Mouse (Mus musculus) kidney, embryonic 16.5 days (tissue): Measurements from ENCODE around the gene Neurl4. TPM values are rescaled to one million over a fixed set of nuclear protein-coding genes. Genes with fewer than 3 reads are reported as not detected.
A peak's percentile ranks its signal among the peaks of the same experiment; 100 is the strongest.

Experiments used
- ATAC-seq: fragments of 200-750 bp; cut with Nextera tagmentation; 2 replicates; pipeline ENCODE4 v1.8.0; 2017; ENCODE audit warnings: moderate TSS enrichment; ENCODE audit not compliant: low FRiP score, low TSS enrichment
- H3K27ac ChIP-seq: fragments of 300-500 bp; sonication (generic); 2 replicates; pipeline ENCODE4 v1.5.1; 2014; ENCODE audit warnings: low read length
- H3K27me3 ChIP-seq: fragments of 300-500 bp; sonication (generic); 2 replicates; pipeline ENCODE4 v1.6.1; 2014; ENCODE audit warnings: low read length, control low read depth, mixed read lengths; ENCODE audit not compliant: insufficient read depth
- H3K36me3 ChIP-seq: fragments of 300-500 bp; sonication (generic); 2 replicates; pipeline ENCODE4 v1.6.1; 2014; ENCODE audit warnings: low read length, control low read depth, mixed read lengths; ENCODE audit not compliant: insufficient read depth
- H3K4me1 ChIP-seq: fragments of 300-500 bp; sonication (generic); 2 replicates; pipeline ENCODE4 v1.6.1; 2014; ENCODE audit warnings: low read length, control low read depth, mixed read lengths; ENCODE audit not compliant: insufficient read depth
- H3K4me2 ChIP-seq: fragments of 300-500 bp; sonication (generic); replicated peaks from 2 replicates; pipeline ENCODE4 v1.6.1; 2014; ENCODE audit warnings: low read depth, low read length
- H3K4me3 ChIP-seq: fragments of 300-500 bp; sonication (generic); 2 replicates; pipeline ENCODE4 v1.5.1; 2014; ENCODE audit warnings: mild to moderate bottlenecking, low read length
- H3K9ac ChIP-seq: fragments of 300-500 bp; sonication (generic); replicated peaks from 2 replicates; pipeline ENCODE4 v1.6.1; 2014; ENCODE audit warnings: low read length
- H3K9me3 ChIP-seq: fragments of 300-500 bp; sonication (generic); 2 replicates; pipeline ENCODE4 v1.6.1; 2016; ENCODE audit warnings: low read length, control low read depth
- WGBS: fragments of 180-500 bp; shearing (Covaris S2); extraction: QIAGEN DNeasy Blood & Tissue Kit; methylation state at CpG from one replicate; pipeline ENCODE4 v1.1.7; 2014; 5-methylcytosine and 5-hydroxymethylcytosine counted together
- polyA plus RNA-seq: library from polyadenylated mRNA; unstranded; fragments of >200 nt; fragmentation: Nextera tagmentation; extraction: Ambion mirVana; gene quantifications from 2 replicates; pipeline ENCODE4 v1.2.1, GENCODE M21; 2015

Neurl4 gene
- polyA plus RNA-seq, 1 experiment from 2014 or later: 12.8 TPM

DNA sequence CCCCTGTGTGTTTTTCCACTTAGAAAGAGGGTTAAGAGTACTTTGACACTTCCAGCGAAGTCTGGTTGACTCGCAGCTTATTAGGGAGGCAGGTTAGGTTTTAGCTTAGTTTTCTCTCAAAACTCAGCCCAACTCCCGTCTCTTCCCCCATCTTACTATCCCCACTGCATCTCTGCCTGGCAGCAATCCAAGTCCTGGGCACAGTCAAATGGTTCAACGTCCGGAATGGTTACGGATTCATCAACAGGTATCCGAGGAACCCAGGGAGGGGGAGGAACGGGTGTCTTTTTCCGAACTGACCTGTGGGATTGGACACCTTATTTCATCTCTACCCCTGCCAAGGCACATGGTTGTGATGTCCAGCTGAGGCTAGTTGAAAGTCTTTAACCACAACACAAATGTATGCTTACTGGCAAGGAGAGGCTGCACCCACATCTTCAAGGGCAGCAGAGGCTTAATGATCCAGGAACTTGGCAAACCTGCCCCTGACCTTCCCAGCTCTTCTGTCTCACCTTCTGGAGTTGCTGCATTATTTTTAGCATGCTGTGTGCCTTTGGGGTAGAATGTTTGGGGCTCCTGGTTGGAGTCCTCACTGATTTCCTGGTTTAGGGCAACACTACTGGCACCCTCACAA is 36.0 kb downstream of the Neurl4 start:
- Histone ChIP-seq H3K4me2 (peak overlapping the region; percentile 99), H3K36me3 (no peaks in the 10 kb centered on the region), H3K27ac (peak overlapping the region; percentile 54; the same call in 1 of the 2 replicates), H3K4me3 (peak overlapping the region; percentile 58), H3K4me1 (peaks cover 31% of the 10 kb centered on the region), H3K9ac (peak overlapping the region; percentile 70), H3K27me3 (peaks cover 10% of the 10 kb centered on the region), H3K9me3 (no peaks in the 10 kb centered on the region)
- no peak for ATAC-seq
- 23% methylated on average over 9 of the region's 9 CpGs for WGBS

DNA sequence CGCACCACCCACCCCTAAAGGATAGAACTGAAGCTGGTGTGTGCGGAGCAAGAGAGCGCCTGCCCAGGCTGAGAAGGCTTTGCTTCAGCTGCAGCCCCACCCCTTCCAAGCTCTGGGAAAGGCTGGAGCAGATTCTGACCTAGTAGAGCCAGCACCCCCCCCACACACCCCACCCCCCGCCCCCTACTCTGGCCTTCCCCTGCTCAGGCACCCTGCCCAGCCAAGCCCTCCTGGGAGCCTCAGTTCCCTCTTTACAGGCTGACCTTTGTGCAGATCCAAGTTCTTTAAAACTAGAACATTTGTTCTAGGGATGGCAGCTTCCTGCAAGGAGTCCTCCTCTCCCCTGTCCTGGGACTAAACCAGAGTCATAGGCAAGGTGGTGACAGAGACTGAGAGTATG is 36.5 kb downstream of the Neurl4 start:
- Histone ChIP-seq H3K9ac (0 out of 2 replicates have a peak overlapping the region, but pooled peaks have one; percentile 26), H3K9me3 (no peaks in the 10 kb centered on the region), H3K4me2 (peak overlapping the region; percentile 99; the same call in 1 of the 2 replicates), H3K36me3 (no peaks in the 10 kb centered on the region; the same call in 1 of the 2 replicates), H3K4me3 (0 out of 2 replicates have a peak overlapping the region, but pooled peaks have one; percentile 58), H3K27ac (peak overlapping the region; percentile 54; the same call in 1 of the 2 replicates), H3K27me3 (peaks cover 10% of the 10 kb centered on the region), H3K4me1 (peaks cover 31% of the 10 kb centered on the region)
- WGBS: 33% methylated on average over 4 of the region's 4 CpGs
- no peak for ATAC-seq

DNA sequence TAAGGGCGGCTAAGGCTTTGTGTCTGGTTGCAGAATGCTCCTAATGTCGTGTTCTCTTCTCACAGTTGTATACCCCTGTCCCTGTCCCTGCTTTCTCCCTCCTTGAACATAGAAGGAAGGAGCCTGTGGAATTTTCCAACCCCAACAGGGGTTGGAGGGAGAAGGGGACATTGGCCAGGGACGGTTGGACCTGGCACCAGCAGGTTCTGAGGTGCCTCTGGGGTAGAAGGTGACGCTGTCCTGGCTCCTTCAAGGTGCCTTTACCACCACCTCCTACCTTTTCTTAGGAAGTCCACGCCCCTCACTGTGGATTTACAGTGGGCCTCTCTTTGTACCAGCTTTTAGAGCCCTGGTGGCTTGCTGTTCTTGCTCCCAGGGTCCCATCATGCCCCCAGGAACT is 37.0 kb downstream of the Neurl4 start:
- no peaks in the 10 kb centered on the region for H3K9me3 ChIP-seq
- H3K9ac ChIP-seq: 0 out of 2 replicates have a peak overlapping the region, but pooled peaks have one; percentile 11
- no peak for ATAC-seq
- no peak overlapping the region for H3K4me3 ChIP-seq
- no peaks in the 10 kb centered on the region; the same call in 1 of the 2 replicates for H3K36me3 ChIP-seq
- H3K27me3 ChIP-seq: peaks cover 10% of the 10 kb centered on the region
- 64% methylated on average over 5 of the region's 5 CpGs for WGBS
- H3K4me2 ChIP-seq: no peak overlapping the region
- H3K4me1 ChIP-seq: peaks cover 31% of the 10 kb centered on the region
- H3K27ac ChIP-seq: peak overlapping the region; percentile 54; the same call in 1 of the 2 replicates

DNA sequence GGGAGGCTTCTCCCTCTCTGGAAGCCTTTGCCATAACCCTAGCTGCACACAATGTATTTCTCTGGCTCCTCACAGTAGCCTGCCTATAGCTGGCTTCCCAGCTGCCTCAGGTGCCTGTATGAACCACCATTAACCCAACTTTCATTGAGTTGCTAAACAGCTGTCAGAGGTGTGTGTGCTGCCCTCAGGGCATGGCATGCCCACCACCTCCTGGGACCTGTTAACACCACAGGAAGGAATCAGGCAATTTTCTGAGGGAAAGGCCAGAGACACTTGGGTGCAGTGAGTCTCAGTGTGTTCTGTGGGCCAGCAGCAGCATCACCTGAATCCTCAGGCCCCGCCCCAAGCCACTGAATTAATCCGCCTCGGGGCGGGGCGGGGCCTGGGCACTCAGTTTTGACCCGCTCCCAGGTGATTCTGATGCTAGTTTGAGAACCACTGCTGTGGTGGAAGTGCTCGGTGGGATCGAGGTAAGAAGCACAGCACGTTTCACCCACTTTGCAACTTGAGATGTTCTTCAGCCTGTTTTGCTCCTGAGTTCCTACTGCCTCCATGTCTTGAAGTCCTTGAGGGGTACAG is 37.6 kb downstream of the Neurl4 start:
- Histone ChIP-seq H3K9ac (no peak overlapping the region), H3K4me1 (peaks cover 31% of the 10 kb centered on the region), H3K36me3 (no peaks in the 10 kb centered on the region; the same call in 1 of the 2 replicates), H3K9me3 (no peaks in the 10 kb centered on the region), H3K4me2 (no peak overlapping the region), H3K27ac (no peak overlapping the region), H3K27me3 (peaks cover 10% of the 10 kb centered on the region), H3K4me3 (no peak overlapping the region)
- 29% methylated on average over 9 of the region's 9 CpGs for WGBS
- ATAC-seq: no peak

DNA sequence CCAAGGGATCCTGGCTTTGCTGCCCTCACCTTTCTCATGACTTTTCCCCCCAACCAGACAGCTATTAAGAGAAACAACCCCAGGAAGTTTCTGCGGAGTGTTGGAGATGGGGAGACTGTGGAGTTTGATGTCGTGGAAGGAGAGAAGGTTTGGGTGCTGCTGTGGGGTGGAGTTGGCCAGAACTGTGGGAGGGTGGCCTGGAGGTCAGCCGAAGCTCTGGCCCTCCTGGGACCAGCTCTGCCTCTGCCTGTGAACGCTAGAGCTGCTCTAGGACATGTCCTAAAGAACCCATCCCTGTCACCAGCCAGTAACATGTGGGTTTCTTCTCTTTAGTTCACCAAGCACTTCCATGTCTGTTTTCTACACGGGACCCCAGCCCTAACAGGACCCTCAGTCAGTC is 38.3 kb downstream of the Neurl4 start:
- Histone ChIP-seq H3K4me1 (peaks cover 31% of the 10 kb centered on the region), H3K9ac (no peak overlapping the region), H3K4me3 (no peak overlapping the region), H3K36me3 (no peaks in the 10 kb centered on the region; the same call in 1 of the 2 replicates), H3K27me3 (peaks cover 10% of the 10 kb centered on the region), H3K27ac (no peak overlapping the region), H3K9me3 (no peaks in the 10 kb centered on the region), H3K4me2 (no peak overlapping the region)
- no peak for ATAC-seq
- WGBS: 58% methylated on average over 5 of the region's 5 CpGs

DNA sequence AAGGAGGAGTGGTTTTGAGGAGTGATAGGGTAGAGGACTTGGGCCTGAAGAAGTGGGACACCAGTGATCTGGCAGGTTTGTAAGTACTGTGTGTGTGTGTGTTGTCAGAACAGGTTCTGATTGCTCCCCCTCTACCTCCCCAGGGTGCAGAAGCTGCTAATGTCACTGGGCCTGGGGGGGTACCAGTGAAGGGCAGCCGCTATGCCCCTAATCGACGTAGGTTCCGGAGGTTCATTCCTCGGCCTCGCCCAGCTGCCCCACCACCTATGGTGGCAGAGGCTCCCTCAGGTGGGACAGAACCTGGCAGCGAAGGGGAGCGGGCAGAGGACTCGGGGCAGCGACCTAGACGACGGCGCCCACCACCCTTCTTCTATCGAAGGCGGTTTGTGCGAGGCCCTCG is 38.9 kb downstream of the Neurl4 start:
- no peak overlapping the region for H3K4me3 ChIP-seq
- H3K4me1 ChIP-seq: peaks cover 31% of the 10 kb centered on the region
- 92% methylated on average over 17 of the region's 17 CpGs for WGBS
- H3K27ac ChIP-seq: no peak overlapping the region
- H3K4me2 ChIP-seq: no peak overlapping the region
- H3K9ac ChIP-seq: no peak overlapping the region
- H3K9me3 ChIP-seq: no peaks in the 10 kb centered on the region
- peaks cover 10% of the 10 kb centered on the region for H3K27me3 ChIP-seq
- no peak for ATAC-seq
- H3K36me3 ChIP-seq: peaks cover 3% of the 10 kb centered on the region; the same call in 1 of the 2 replicates

DNA sequence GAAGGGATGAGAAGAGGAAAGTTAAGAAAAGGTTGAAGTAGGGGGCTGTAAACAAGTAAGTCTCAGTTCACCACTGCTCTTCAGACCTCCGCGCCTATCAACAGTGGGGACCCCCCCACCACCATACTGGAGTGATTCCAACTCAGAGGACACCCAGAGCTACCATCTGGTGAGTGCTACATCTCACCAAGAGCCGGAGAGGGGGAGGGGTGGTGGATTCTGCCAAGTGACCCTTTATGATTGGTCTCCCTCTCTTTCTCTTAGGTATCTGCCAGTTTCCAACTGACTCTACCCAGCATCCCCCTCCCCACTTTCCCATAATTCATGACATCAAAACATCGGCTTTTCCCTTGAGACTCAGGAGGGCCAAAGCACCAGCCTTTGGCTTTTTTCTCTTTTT is 40.1 kb downstream of the Neurl4 start:
- H3K9me3 ChIP-seq: no peaks in the 10 kb centered on the region
- no peak overlapping the region for H3K9ac ChIP-seq
- H3K4me3 ChIP-seq: no peak overlapping the region
- WGBS: 70% methylated on average over 4 of the region's 4 CpGs
- H3K4me1 ChIP-seq: peaks cover 22% of the 10 kb centered on the region
- no peak overlapping the region for H3K27ac ChIP-seq
- H3K27me3 ChIP-seq: peaks cover 6% of the 10 kb centered on the region
- peaks cover 6% of the 10 kb centered on the region; the same call in 1 of the 2 replicates for H3K36me3 ChIP-seq
- no peak for ATAC-seq
- H3K4me2 ChIP-seq: no peak overlapping the region

DNA sequence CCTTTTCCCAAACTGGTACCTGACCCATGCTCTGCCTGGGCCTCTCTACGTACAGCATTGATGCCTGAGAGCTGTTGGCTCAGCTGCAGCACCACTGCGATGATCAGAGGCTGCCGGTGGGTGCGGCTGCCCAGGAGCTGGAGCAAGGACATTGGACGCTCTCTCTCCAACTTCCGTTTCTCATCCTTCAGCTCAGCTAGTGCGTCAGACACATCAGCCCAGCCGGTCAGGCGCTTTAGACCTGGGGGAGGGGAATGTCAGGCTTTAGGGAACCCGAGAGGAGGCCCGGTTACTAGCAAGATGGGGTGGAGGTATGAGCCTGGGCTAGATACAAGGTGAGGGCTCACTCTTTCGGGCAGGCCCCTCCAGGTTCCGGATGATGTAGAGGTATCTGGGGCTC is 44.3 kb downstream of the Neurl4 start:
- Histone ChIP-seq H3K9ac (no peak overlapping the region), H3K4me2 (no peak overlapping the region), H3K4me3 (no peak overlapping the region), H3K4me1 (peaks cover 22% of the 10 kb centered on the region), H3K9me3 (no peaks in the 10 kb centered on the region), H3K27me3 (no peaks in the 10 kb centered on the region), H3K27ac (no peak overlapping the region), H3K36me3 (peaks cover 6% of the 10 kb centered on the region; the same call in 1 of the 2 replicates)
- ATAC-seq: no peak
- 68% methylated on average over 13 of the region's 13 CpGs for WGBS

DNA sequence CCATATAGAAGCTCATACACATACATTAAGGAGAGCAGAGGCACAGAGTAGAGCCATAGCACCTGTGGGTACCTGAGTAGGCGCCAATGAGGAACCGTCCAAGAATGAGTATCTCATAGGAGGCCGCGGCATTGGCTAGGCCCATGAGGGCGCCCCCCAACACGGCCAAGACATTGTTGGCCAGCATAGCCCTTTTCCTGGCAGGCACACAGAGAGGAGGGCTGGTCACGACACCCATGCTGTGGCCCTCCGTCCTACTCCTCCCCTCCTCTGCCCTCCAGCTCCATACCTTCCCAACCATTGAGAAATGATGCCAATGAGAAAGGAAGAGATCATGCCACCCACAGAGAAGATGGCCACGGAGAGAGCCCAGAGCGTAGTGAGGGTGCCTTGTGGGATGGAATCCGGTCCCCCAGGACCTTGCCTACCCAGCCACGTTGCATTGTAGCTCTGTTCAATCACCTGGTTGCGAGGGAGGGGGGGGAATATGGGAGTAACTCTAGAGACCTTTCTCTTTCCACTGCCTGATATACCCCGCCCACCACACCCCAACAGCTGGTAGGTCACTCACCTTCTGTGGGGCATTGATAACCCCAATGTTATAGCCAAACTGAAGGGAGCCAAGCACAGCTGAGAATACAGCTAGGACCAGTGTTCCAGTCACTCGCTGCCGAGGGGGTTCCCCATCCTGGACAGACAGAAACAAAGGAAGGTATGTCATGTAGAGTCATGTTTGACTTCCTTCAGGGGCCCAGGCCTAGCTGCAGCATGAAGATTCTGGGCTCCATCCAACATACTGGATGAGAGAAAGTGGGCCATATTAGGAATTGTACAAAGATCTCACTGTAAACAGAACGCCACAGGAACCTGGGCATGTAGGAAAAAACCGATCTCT is 45.4 kb downstream of the Neurl4 start:
- peaks cover 22% of the 10 kb centered on the region for H3K4me1 ChIP-seq
- peak overlapping the region; percentile 82 for H3K4me2 ChIP-seq
- 85% methylated on average over 18 of the region's 18 CpGs for WGBS
- H3K9ac ChIP-seq: no peak overlapping the region
- H3K27me3 ChIP-seq: no peaks in the 10 kb centered on the region; the same call in 1 of the 2 replicates
- H3K9me3 ChIP-seq: no peaks in the 10 kb centered on the region
- peaks cover 6% of the 10 kb centered on the region; the same call in 1 of the 2 replicates for H3K36me3 ChIP-seq
- no peak overlapping the region; the same call in 1 of the 2 replicates for H3K27ac ChIP-seq
- no peak overlapping the region for H3K4me3 ChIP-seq
- ATAC-seq: no peak
